Mouse (Mus musculus) olfactory bulb, adult 2 months (tissue): ENCODE measurements around the gene Hoxc12.

Experiments used
- CTCF ChIP-seq: fragments of 200-500 bp; IDR thresholded peaks from 2 replicates; pipeline ENCODE4 v1.5.1; 2012; ENCODE audit warnings: low read depth, mild to moderate bottlenecking, low read length, moderate library complexity; ENCODE audit not compliant: insufficient read depth
- POLR2A ChIP-seq: fragments of 200-500 bp; IDR thresholded peaks from 2 replicates; pipeline ENCODE4 v1.6.1; 2012; ENCODE audit warnings: mild to moderate bottlenecking, low read depth, low read length, moderate library complexity; ENCODE audit not compliant: insufficient read depth

DNA sequence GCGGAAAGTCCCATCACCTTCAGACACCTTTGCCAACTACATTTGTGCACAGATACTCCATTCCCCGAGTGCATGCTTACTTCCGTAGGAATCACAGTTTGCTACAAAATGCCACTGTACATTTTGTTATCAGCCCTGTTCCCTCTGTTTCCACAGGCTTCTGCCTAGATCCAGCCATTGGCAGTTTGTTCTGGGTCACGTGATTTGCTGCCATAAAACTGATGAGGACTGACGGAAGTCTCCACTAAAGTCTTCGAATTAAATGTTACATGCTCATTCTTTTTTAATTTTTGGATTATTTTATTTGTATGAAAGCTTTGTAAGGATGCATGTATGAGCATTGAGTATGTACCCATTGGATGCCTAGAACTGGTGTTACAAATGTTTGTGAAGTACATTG, 41.4 kb upstream of the Hoxc12 start:
- no peak for TF ChIP-seq CTCF
- TF ChIP-seq POLR2A: no peak
